Mouse (Mus musculus) layer of hippocampus, adult 2 months (tissue): ENCODE measurements at regions not wholly inside any gene's neighbourhood (a gene's known extent, or its start where the extent isn't known, plus 50 kb on each side); places are given as distances from the start of the nearest gene placed in this dataset.

Source experiments
- DNase-seq, 2 experiments: peaks; one replicate each; pipeline ENCODE4 v3.0.0; 2022; ENCODE audit warnings: low spot score in 2 of 2
- H3K27ac ChIP-seq: fragments of 200-600 bp; 2 replicates; pipeline ENCODE4 v1.8.1; 2022
- H3K4me3 ChIP-seq: fragments of 200-600 bp; 2 replicates; pipeline ENCODE4 v1.8.1; 2022; ENCODE audit warnings: mild to moderate bottlenecking
- CTCF ChIP-seq: fragments of 200-600 bp; conservative IDR thresholded peaks from 2 replicates; pipeline ENCODE4 v1.8.1; 2022; ENCODE audit warnings: antibody characterized with exemption, mild to moderate bottlenecking, moderate library complexity

GRCm38 (mm10) chr3:125337423-125337822 is 66.5 kb upstream of the Ndst4 start:
- no peak overlapping the region for H3K4me3 ChIP-seq
- DNase-seq = no peak
- TF ChIP-seq CTCF = no peak
- no peak overlapping the region for H3K27ac ChIP-seq

GRCm38 (mm10) chr3:125338178-125338692 is 65.6 kb upstream of the Ndst4 start:
- no peak for DNase-seq
- H3K4me3 ChIP-seq = no peak overlapping the region
- no peak overlapping the region for H3K27ac ChIP-seq
- TF ChIP-seq CTCF = no peak
